Comparison of ENCODE assay signal across 32 mouse cellular contexts in genomic region chr16:85728026-85728425, GRCm38 (mm10).
"Had no signal": no experiment of that assay in that cellular context is flagged by ENCODE, and none has a peak within 500 bp of the region (broad histone marks: within the 10 kb centered on the region; RNA-seq: fewer than 3 reads in every experiment).

No protein-coding gene starts in this region.

- H3K36me3 ChIP-seq: limb, embryonic 10.5 days; limb, embryonic 12.5 days; limb, embryonic 13.5 days; limb, embryonic 15.5 days; liver, embryonic 12.5 days; liver, embryonic 13.5 days; liver, embryonic 15.5 days; lung, embryonic 15.5 days; midbrain, embryonic 10.5 days; midbrain, embryonic 12.5 days; midbrain, embryonic 13.5 days; midbrain, embryonic 15.5 days; neural tube, embryonic 12.5 days had no signal

- H3K27ac ChIP-seq: limb, embryonic 10.5 days; limb, embryonic 12.5 days; limb, embryonic 13.5 days; limb, embryonic 15.5 days; liver, embryonic 12.5 days; liver, embryonic 13.5 days; liver, embryonic 14.5 days; liver, embryonic 15.5 days; lung, embryonic 15.5 days; macrophage; midbrain, embryonic 10.5 days; midbrain, embryonic 12.5 days; midbrain, embryonic 13.5 days; midbrain, embryonic 15.5 days; neural tube, embryonic 12.5 days had no signal

- H3K4me3 ChIP-seq: limb, embryonic 10.5 days; limb, embryonic 12.5 days; limb, embryonic 13.5 days; limb, embryonic 15.5 days; liver, embryonic 12.5 days; liver, embryonic 13.5 days; liver, embryonic 15.5 days; lung, embryonic 15.5 days; megakaryocyte, embryonic 14.5 days; midbrain, embryonic 10.5 days; midbrain, embryonic 12.5 days; midbrain, embryonic 13.5 days; midbrain, embryonic 15.5 days; myocyte; neural tube, embryonic 12.5 days had no signal

- H3K4me1 ChIP-seq: limb, embryonic 10.5 days; limb, embryonic 12.5 days; limb, embryonic 13.5 days; limb, embryonic 15.5 days; liver, embryonic 12.5 days; liver, embryonic 13.5 days; liver, embryonic 15.5 days; megakaryocyte, embryonic 14.5 days; midbrain, embryonic 10.5 days; midbrain, embryonic 12.5 days; midbrain, embryonic 13.5 days; midbrain, embryonic 15.5 days; neural tube, embryonic 12.5 days had no signal

- H3K9ac ChIP-seq: limb, embryonic 12.5 days; limb, embryonic 13.5 days; limb, embryonic 15.5 days; liver, embryonic 12.5 days; liver, embryonic 13.5 days; liver, embryonic 14.5 days; liver, embryonic 15.5 days; liver, postnatal 0 days; lung, embryonic 14.5 days; lung, embryonic 15.5 days; midbrain, embryonic 12.5 days; midbrain, embryonic 13.5 days; midbrain, embryonic 15.5 days; neural tube, embryonic 12.5 days had no signal

- ATAC-seq: liver, embryonic 12.5 days; liver, postnatal 0 days; lung, postnatal 0 days; midbrain, embryonic 13.5 days; midbrain, embryonic 15.5 days; midbrain, embryonic 16.5 days had no signal

- H3K9me3 ChIP-seq: limb, embryonic 10.5 days; limb, embryonic 12.5 days; limb, embryonic 13.5 days; limb, embryonic 15.5 days; liver, embryonic 12.5 days; liver, embryonic 13.5 days; liver, embryonic 15.5 days; lung, embryonic 15.5 days; midbrain, embryonic 10.5 days; midbrain, embryonic 12.5 days; midbrain, embryonic 13.5 days; midbrain, embryonic 15.5 days; neural tube, embryonic 12.5 days had no signal

- H3K27me3 ChIP-seq: limb, embryonic 12.5 days; limb, embryonic 13.5 days; limb, embryonic 15.5 days; liver, embryonic 12.5 days; liver, embryonic 13.5 days; liver, embryonic 15.5 days; lung, embryonic 15.5 days; megakaryocyte, embryonic 14.5 days; midbrain, embryonic 12.5 days; midbrain, embryonic 13.5 days; midbrain, embryonic 15.5 days; neural tube, embryonic 12.5 days had no signal

- DNase-seq: left cerebral cortex, postnatal 4 days; liver; liver, embryonic 13.5 days; liver, postnatal 0 days; lung, adult 18-20 months; lung, adult 2 months; lung, embryonic 14.5 days; lung, postnatal 10 days; lung, postnatal 14 days; lung, postnatal 36 days; lung, postnatal 4 days; midbrain, embryonic 14.5 days had no signal

- H3K4me2 ChIP-seq: limb, embryonic 12.5 days; limb, embryonic 13.5 days; limb, embryonic 15.5 days; liver, embryonic 11.5 days; liver, embryonic 12.5 days; liver, embryonic 13.5 days; liver, embryonic 15.5 days; lung, embryonic 14.5 days; lung, embryonic 15.5 days; midbrain, embryonic 11.5 days; midbrain, embryonic 12.5 days; midbrain, embryonic 13.5 days; midbrain, embryonic 15.5 days; neural tube, embryonic 12.5 days had no signal
